Mouse (Mus musculus) macrophage (primary cell): ENCODE measurements around the gene Slc7a6. TPM values are rescaled to one million over a fixed set of nuclear protein-coding genes. Genes with fewer than 3 reads are reported as not detected.

Experiments
- H3K27ac ChIP-seq: fragments of 350-480 bp; formaldehyde crosslinking; 2 replicates; pipeline ENCODE4 v1.9.0; 2021
- H3K36me3 ChIP-seq: fragments of 350-480 bp; formaldehyde crosslinking; 2 replicates; pipeline ENCODE4 v1.9.0; 2021; ENCODE audit errors: inconsistent target
- H3K4me3 ChIP-seq: fragments of 350-480 bp; formaldehyde crosslinking; 2 replicates; pipeline ENCODE4 v1.9.0; 2021; ENCODE audit errors: inconsistent target
- H3K79me2 ChIP-seq: fragments of 350-480 bp; formaldehyde crosslinking; 2 replicates; pipeline ENCODE4 v1.9.0; 2021; ENCODE audit errors: inconsistent target
- WGBS: methylation state at CpG from one replicate; pipeline ENCODE4 v1.1.7; 2026; ENCODE audit warnings: inconsistent platforms; ENCODE audit not compliant: missing documents; 5-methylcytosine and 5-hydroxymethylcytosine counted together
- polyA plus RNA-seq: library from polyadenylated mRNA; stranded (reverse); fragments of 250-400 nt; gene quantifications from 3 replicates; pipeline ENCODE4 v1.2.4, GENCODE M21; 2018; ENCODE audit warnings: inconsistent platforms

Slc7a6 gene
- polyA plus RNA-seq, 1 experiment from 2014 or later, result 4.9 TPM

DNA sequence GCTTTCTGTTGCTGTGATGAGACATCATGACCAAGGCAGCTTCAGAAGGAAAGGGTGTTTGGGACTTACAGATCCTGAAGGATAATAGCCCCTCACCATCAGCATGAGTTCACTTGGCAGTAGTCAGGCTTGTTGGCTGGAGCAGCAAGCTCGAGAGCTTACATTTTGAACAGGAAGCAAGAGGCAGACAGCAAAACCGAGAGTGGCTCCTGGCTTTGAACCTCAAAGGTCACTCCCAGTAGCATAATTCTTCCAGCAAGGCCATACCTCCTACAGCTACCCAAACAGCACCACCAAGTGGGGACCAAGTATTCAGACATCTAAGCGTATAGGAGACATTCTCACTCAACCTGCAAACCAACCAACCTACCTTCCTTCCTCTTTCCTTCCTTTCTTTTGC, 64.1 kb downstream of the Slc7a6 start:
- Histone ChIP-seq H3K27ac (no peak overlapping the region), H3K36me3 (peaks cover 22% of the 10 kb centered on the region), H3K4me3 (no peak overlapping the region), H3K79me2 (no peaks in the 10 kb centered on the region)
- 89% methylated on average over 3 of the region's 3 CpGs for WGBS

DNA sequence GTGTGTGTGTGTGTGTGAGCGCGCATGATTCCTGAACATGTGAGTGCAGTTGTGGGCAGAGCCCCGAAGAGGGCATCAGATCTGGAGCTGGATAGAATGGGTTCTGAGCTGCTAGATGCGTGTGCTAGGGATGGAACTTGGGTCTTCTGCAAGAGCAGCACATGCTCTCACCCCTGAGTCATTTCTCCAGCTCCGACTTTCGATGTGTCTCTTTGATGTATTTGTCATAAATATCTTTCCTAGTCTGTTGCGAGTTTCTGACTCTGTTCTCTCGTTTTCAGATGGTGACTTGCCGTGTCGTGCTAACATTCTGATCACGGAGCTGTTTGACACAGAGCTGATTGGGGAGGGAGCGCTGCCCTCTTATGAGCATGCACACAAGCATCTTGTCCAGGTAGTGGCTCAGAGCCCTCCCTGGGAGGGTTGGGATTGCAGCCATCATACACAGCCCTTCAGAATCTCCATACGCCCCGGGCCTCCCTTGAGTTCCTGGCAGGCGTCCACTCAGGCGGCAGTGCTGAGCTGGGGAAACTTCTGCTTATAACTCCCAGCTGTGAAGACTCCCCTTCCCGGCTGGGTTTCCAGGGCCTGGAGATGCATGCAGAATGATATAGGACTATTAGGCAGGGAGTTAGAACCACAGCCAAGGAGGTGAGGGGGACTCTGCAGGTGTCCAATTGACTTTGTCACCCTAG, 66.1 kb downstream of the Slc7a6 start:
- Histone ChIP-seq H3K36me3 (peaks cover 35% of the 10 kb centered on the region), H3K4me3 (no peak overlapping the region), H3K79me2 (no peaks in the 10 kb centered on the region), H3K27ac (no peak overlapping the region)
- 95% methylated on average over 17 of the region's 17 CpGs for whole genome bisulfite sequencing

DNA sequence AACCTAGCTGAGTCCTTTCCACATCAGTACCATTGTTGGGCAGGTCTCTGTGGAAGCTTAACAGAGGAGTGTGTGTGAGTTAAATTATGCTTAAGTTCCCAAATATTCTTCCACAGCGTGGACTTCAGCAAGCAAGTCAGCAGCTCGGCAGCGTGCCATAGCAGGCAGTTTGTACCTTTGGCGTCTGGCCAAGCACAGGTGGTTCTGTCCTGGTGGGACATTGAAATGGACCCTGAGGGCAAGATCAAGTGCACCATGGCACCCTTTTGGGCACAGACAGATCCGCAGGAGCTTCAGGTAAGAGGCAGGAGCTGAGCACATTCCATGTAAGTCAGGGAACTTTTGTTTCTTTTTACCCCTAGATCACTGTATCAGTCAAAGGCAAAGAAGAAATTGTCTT, 68.4 kb downstream of the Slc7a6 start:
- Histone ChIP-seq H3K36me3 (peaks cover 32% of the 10 kb centered on the region), H3K27ac (no peak overlapping the region), H3K79me2 (no peaks in the 10 kb centered on the region), H3K4me3 (no peak overlapping the region)
- WGBS, result 98% methylated on average over 5 of the region's 5 CpGs

Other genes with a start within 250 kb of the Slc7a6 start
- not detected in 3 replicates for gene Ctrl, start 235.0 kb upstream of the Slc7a6 start, polyA plus RNA-seq
- gene Psmb10, start 230.4 kb upstream of the Slc7a6 start, polyA plus RNA-seq, result 51.8 to 210 TPM (median 105 TPM) in 3 replicates
- gene Lcat, start 225.5 kb upstream of the Slc7a6 start, polyA plus RNA-seq, result 0.10 to 0.28 TPM in 2 of 3 replicates, not detected in the other
- 16.1 to 37.5 TPM (median 23.1 TPM) in 3 replicates for gene Slc12a4, start 202.8 kb upstream of the Slc7a6 start, polyA plus RNA-seq
- gene Dpep3, start 189.4 kb upstream of the Slc7a6 start, polyA plus RNA-seq, result 0.10 to 0.34 TPM in 2 of 3 replicates, not detected in the other
- gene Dus2, start 177.5 kb upstream of the Slc7a6 start, polyA plus RNA-seq, result 7.6 to 13.0 TPM (median 7.7 TPM) in 3 replicates
- gene Dpep2nb, start 162.9 kb upstream of the Slc7a6 start, polyA plus RNA-seq, result not detected in 3 replicates
- gene Ddx28, start 157.0 kb upstream of the Slc7a6 start, polyA plus RNA-seq, result 10.2 to 19.4 TPM (median 15.9 TPM) in 3 replicates
- gene Nfatc3, start 110.0 kb upstream of the Slc7a6 start, polyA plus RNA-seq, result 21.3 to 25.2 TPM (median 22.3 TPM) in 3 replicates
- not detected in 3 replicates for gene Esrp2, start 31.9 kb upstream of the Slc7a6 start, polyA plus RNA-seq
- gene Pla2g15, start 18.5 kb upstream of the Slc7a6 start, polyA plus RNA-seq, result 132 to 176 TPM (median 135 TPM) in 3 replicates
- 28.1 to 38.1 TPM (median 29.3 TPM) in 3 replicates for gene Slc7a6os, start 42.1 kb downstream of the Slc7a6 start, polyA plus RNA-seq
- gene Prmt7, start 42.1 kb downstream of the Slc7a6 start, polyA plus RNA-seq, result 9.7 to 30.4 TPM (median 17.5 TPM) in 3 replicates
- gene Smpd3, start 169.1 kb downstream of the Slc7a6 start, polyA plus RNA-seq, result 0.68 to 1.6 TPM (median 1.0 TPM) in 3 replicates
- gene Zfp90, start 246.5 kb downstream of the Slc7a6 start, polyA plus RNA-seq, result 28.4 to 47.9 TPM (median 29.5 TPM) in 3 replicates